Mouse (Mus musculus): Measurements from ENCODE around the gene Tra2a.

GRCm38 (mm10) chr6:49214086-49214927 lies 49.5 kb downstream of the Tra2a start:
- TF ChIP-seq POLR2A (IDR thresholded peaks at IDR 0.05; ENCODE audit: extremely low read depth, insufficient read depth, low read length) (no peak), CTCF (IDR thresholded peaks at IDR 0.05; ENCODE audit: low read depth, low read length) (no peak)

All from liver, adult 2 months (tissue).